Mouse (Mus musculus) embryonic fibroblast, embryonic 13.5 days (primary cell): ENCODE measurements around the gene Ccndbp1.

Experiments
- CTCF ChIP-seq: IDR thresholded peaks from 2 replicates; pipeline ENCODE4 v1.5.1; 2011; ENCODE audit warnings: mild to moderate bottlenecking, control low read depth, low read length, moderate library complexity, borderline replicate concordance; ENCODE audit not compliant: insufficient read depth
- POLR2A ChIP-seq: IDR thresholded peaks from 2 replicates; pipeline ENCODE4 v1.6.1; 2011; ENCODE audit warnings: low read depth, mild to moderate bottlenecking, control low read depth, low read length, moderate library complexity

DNA sequence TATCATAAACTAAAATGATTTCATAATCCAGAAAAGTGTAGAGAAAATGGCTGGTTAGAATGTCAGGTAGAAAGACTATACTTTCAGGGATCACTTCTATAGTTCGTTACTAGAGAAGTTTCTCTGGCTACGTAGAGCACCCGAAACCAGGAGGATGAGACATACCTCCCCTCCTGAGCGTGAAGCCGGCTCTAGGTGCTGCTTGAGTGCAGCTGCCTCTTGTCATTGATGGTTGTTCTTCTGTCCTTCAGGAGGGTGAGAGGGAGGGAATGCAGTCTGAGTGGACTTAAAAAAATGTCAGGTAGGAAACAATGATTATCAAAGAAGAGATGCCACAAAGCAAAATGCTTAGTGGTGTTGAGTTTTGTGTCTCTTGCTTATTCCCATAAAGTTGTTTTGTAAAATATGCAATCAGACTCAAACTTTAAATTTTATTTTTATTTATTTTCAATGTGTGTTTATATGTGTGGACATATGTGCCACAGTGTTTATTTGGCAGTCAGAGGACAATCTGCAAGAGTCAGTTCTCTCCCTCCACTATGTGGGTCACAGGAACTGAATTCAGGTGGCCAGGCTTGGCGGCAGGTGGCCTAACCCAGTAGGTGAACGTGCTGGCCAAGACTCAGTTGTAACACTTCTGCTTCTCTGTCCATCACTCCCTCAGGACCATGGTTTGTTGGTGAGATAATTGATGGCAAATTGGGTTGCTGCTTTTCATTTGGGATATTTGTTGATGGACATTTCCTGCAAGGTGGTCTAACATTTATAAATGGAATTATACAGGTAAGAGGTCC, 4.0 kb upstream of the Ccndbp1 start:
- TF ChIP-seq CTCF (no peak), POLR2A (no peak)
